Mouse (Mus musculus) embryonic fibroblast, embryonic 13.5 days (primary cell): Measurements from ENCODE around the gene Zfp462.
"Not testable (repeated sequence)": the region's sequence is repeated elsewhere in the genome, so short reads cannot be mapped to it uniquely, and the experiment has no call there.

Experiments
- CTCF ChIP-seq: IDR thresholded peaks from 2 replicates; pipeline ENCODE4 v1.5.1; 2011; ENCODE audit warnings: mild to moderate bottlenecking, control low read depth, low read length, moderate library complexity, borderline replicate concordance; ENCODE audit not compliant: insufficient read depth
- POLR2A ChIP-seq: IDR thresholded peaks from 2 replicates; pipeline ENCODE4 v1.6.1; 2011; ENCODE audit warnings: low read depth, mild to moderate bottlenecking, control low read depth, low read length, moderate library complexity

- not testable (repeated sequence) for TF ChIP-seq POLR2A, CTCF
Measured at GRCm38 (mm10) chr4:54927321-54928062, 17.4 kb upstream of the Zfp462 start.
